Mouse (Mus musculus) 3134 (cell line): ENCODE data around the gene Ascc2.

Source experiments
- DNase-seq: peaks from one replicate; pipeline ENCODE4 v3.0.0-alpha.2; 2011; ENCODE audit warnings: low spot score; ENCODE audit not compliant: insufficient read length; ENCODE audit errors: extremely low read depth

The Ascc2 gene

GRCm38 (mm10) chr11:4637534-4638234, at the start of gene Ascc2:
TSS of gene Ascc2 (plus strand) at chr11:4637747.
- DNase-seq, result peak; percentile 97

- DNase-seq, result no peak
Observed at GRCm38 (mm10) chr11:4591811-4592210, 45.7 kb upstream of the Ascc2 start.

DNA sequence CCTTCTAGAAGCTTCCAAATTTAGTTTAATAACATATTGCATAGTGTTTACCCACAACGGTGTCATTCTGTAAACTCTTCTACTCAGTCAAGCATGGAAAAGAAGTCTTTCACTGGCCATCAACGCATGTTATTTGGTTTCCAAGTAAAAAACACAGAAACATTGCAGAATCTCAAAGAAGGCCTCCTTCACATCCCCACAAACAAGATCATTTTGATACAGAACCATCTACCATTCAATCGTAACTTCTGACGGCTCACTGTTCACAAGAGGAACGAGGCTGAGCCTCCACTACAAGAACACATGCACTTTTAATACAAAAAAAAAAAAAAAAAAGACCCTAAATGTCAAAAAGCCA, 44.1 kb upstream of the Ascc2 start:
- no peak for DNase-seq

DNA sequence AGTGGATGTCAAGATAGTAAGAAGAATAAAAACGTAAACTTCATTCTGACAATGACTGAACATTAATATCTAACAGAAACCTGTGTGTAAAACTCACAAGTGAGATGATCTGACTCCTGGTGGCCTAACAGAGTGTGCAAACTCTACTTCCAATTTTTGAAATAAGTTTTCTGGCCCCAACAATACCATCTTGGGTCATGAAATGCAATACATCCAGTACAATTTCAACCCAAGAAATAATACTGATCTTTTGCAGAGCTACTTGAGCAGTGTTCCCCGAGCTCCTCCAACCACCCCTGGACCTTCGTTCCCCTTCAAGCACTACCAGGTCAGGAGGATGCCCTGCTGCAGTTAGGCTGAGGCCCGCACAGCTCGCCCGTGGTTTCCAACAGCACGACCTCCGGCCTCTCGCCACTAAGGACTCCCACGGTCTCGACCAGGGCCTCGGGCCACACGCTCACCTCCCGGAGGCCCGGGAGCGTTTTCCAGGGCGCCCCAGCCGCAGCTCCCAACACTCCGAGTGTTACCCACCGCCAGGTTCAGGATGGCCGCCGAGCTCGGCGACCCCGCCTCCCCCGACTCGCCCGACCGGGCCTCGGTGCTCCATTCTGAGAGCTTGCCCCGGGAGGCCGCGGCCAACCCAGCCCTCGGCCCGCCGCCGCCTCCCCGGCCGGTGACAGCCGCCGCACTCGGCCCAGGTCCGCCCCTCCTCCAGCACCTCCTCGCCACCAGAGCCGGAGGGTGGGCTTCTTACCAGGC, 43.5 kb upstream of the Ascc2 start:
- peak; percentile 72 for DNase-seq

- DNase-seq, result peak; percentile 96
Observed at GRCm38 (mm10) chr11:4594608-4595500, 42.7 kb upstream of the Ascc2 start, which contains the start of gene Mtmr3. TSS of gene Mtmr3 (minus strand) at chr11:4594863.

- no peak for DNase-seq
Observed at GRCm38 (mm10) chr11:4598411-4598810, 39.1 kb upstream of the Ascc2 start.

GRCm38 (mm10) chr11:4599916-4600315, 37.6 kb upstream of the Ascc2 start:
- no peak for DNase-seq

DNA sequence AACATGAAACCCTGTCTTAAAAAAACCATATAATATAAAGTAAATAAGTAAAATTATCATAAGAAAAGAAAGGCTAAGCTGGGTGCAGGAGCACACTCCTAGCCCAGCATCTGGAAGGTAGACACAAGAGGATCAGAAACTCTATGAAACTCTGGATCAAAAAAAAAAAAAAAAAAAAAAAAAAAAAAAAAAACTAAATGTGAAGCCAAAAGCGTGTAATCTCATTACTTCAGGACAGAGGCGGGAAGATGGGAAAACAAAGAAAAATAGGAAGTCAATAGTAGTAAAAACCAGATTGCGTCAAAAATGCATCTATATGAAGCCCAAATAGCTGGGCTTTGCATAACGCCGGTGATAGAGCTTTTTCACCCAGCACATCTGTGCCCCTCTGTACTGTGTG, 35.7 kb upstream of the Ascc2 start:
- no peak for DNase-seq

DNA sequence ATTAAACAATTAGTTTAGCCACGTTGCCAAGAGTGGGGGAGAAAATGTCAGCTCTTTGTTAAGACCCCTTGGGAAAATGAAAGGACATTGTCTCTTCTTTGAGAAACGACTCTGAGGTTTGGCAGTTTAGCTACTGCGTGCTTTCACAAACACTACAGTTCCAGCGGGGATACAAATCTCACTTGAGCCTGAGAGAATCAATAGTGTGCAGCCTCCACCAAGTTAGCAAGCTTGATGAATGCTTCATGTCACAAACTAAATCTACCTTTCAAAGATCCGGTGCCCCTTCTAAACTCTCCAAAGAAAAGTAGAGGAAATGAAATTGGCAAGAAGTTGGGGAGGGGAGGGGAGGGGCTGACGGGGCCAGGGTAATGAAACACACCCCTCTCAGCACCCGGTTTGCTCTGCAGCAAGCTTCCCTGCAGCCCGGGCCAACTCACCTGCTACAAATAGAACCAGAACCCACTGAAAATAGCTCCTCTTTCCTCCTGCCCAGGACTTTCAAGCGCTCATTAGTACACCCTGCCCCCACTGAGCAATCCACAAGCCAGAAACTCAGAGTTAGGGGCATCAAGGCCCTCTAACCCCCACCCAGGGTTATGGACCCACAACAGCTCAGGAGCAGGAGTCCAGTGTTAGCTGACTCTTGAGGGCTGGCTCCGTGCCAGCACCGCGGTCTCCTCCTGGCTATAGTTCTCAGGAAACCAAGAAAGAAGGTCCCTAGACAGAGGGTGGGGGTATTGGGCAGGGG, 34.7 kb upstream of the Ascc2 start:
- DNase-seq, result no peak

DNA sequence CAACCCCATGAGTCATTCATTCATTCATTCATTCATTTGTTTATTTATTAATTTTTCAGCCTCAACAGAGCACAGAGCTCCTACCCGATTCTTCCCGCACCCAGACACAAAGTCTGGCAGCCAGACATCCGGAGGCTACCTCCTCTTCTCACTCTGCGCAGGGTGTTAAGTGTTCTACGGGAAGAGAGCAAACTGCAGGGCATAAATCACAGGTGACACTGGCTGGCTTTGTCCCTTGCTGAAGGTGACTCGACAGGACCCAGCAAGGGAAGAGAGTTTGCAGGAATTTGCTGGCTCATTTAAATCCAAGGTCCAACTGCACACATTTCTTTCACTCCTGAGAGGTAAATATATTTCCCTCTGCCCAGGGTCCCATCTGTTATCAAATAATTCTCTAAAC, 33.1 kb upstream of the Ascc2 start:
- DNase-seq, result no peak

DNA sequence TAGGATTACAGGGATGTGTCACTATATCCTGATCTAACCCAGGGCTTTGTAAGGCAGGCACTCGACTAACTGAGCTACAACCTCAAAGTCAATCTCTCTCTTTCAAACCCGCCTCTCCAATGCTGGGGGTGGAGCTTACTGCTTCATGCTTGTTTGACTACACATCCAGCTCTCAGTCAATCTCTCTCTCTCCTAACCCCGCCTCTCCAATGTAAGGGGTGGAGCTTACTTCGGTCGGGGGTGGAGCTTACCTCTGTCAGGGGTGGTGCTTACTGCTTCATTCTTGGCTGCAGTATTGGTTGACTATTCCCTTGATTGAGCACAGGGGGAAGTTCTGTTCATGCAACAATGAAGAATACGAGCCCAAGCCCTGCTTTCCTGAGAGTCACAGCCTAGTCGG, 32.1 kb upstream of the Ascc2 start:
- DNase-seq, result peak; percentile 66

GRCm38 (mm10) chr11:4606541-4606940, 31.0 kb upstream of the Ascc2 start:
- DNase-seq, result peak; percentile 51

DNA sequence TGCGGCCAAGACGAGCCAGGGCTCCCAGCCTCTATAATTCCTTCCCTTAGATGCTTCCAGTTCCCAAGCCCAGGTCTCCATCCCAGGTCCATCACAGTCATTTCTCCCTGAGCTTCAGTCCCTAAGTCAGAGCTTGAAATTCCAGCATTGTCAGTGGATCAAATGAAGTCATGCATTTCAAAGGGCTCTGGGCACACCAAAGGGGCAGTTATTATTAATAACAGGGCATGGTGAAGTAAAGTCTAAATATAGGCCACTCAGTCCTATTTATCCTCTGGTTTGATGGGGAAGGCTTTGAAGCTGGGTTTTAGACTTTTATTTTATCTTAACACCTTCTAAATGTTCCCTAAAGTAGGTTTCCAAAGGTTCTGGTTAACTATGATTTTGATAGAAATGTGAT, 25.6 kb upstream of the Ascc2 start:
- DNase-seq, result no peak

GRCm38 (mm10) chr11:4620017-4620485, 17.5 kb upstream of the Ascc2 start, which contains the start of gene Gm11032:
TSS of gene Gm11032 (plus strand) at chr11:4620067.
- DNase-seq, result no peak

- DNase-seq, result no peak
Observed at GRCm38 (mm10) chr11:4620501-4621108, 16.9 kb upstream of the Ascc2 start.

- DNase-seq, result peak; percentile 45
Observed at GRCm38 (mm10) chr11:4621866-4622265, 15.7 kb upstream of the Ascc2 start.

DNA sequence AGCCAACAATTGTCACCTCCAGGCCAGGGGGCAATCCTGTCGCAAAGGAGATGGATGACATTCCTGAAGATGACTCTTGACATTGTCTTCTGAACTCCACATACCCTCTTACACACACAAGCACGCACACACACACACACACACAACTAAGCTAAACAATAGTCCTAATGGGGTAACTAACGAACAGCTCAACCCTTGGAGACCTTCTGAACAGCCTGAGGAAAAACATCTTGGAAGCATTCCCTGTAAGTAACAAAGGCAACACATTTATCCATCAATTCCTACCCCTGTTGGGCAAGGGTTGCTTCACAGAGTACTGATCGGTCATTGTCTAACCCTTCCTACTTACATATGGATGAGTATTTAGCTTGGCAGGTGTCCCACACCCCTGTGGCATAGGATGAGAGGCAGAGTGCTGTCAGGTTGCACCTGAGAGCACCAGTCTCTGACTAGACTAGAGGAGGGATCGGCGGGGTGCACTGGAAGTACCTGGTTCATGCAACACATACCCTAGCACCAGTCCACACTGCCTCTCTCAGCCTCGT, 15.0 kb upstream of the Ascc2 start:
- DNase-seq, result no peak

DNA sequence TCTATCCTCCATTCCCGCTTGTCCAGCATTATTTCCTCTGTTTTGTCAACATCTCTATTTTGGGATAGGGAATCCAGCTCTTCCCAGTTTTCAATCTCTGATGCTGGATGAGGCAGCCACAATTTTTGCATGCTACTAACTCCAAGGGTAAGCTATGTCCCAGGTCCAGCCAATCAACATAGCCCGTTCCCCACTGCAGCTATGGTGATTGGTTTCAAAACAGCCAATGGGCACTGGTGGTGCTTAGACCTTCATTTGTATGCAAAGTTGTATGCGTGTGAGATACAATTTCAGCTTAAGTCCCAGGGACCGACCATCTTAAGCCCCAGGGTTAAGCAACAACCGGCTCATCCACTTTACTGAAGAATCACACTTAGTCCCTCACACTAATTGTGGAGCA, 14.6 kb upstream of the Ascc2 start:
- DNase-seq, result no peak

DNA sequence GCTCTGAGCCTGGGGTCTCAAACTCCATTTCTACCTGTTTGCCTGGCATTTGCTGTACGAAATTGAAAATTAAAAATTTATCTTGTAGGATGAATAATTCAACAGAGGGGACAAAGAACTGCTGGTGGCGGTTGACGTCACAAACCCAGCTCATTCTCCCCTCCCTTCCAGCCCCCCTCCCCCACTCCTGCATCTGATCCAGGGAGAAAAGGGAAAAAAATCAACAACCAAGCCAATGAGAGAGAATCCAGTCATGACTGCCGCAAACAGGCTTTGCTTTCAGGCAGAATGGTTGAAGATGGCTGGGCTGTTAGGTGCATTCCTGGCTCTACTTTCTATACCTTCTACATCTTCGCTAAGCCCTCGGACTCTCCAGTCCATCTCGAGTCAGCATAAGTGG, 11.6 kb upstream of the Ascc2 start:
- DNase-seq, result no peak

GRCm38 (mm10) chr11:4627636-4628035, 9.9 kb upstream of the Ascc2 start:
- DNase-seq, result no peak
